Mouse (Mus musculus): Measurements from ENCODE around the gene Rassf2.

The Rassf2 gene

DNA sequence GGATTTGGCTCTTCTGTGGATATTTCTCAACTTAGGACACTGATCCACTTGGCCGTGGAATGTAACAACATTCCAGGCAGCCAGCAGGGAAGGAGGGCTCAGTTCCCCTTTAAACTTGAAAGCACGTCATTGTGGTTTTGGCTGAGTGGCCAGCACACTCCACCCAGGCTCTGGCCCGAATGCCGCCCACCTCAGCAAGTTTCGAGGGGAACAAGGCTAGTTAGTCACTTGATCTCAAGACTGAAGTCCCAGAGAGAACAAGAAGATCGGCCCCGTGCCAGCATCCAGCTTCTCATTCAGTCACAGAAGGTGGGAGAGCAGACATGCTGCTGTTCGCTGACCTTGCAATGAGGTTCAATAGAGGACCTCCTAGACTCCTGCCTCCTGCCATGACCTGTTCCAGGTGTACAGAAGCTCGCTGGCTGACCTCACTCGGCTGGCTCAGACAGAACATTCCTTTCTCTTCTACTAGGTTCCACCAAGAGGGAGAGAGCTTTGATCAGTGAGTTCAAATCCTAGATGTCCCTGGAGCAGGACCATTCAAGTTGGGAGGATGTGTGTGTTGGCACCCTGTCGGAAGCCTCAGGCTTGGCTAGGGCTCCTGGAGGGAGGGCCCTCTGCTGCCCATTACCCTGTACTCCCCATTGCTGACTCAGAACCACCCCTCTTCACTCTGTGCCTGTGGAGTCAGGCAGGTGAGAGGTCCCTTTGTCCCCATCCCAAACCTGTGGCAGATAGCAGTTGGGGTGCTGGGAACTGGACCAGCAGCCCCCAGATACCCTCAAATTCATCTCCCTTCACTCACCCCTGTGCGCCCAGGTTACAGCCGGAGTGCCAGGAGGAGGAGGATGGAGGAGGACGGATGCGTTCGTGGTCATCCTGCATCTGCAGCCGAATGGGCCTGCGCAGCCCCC lies 23.2 kb downstream of the Rassf2 start:
- peak; percentile 59 to 62 for DNase-seq (ENCODE audit: low spot score in 2 of 2)

- DNase-seq (ENCODE audit: low spot score in 2 of 2), result no peak
Measured at GRCm38 (mm10) chr2:132005445-132005844, 24.6 kb downstream of the Rassf2 start.

GRCm38 (mm10) chr2:132004495-132005136 lies 25.4 kb downstream of the Rassf2 start:
- no peak for DNase-seq (ENCODE audit: low spot score in 2 of 2)

DNA sequence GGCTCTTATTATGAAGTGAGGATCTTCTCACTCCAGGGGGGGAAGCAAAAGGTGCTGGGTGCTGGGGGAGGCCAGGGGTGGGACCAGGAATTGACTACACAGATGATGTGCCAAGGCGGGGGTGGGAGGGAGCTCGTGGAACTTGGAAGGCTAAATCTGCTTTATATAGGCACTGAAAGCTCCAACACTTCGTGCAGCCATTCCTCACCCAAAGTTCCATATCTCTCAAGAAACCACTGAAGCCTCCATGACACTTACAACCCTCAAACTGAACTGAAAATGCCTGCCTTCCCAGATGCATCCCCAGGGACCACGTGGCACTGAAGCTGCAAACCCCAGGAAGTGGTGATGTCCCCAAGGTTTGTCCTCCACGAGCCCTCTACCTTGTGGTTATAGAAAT lies 26.1 kb downstream of the Rassf2 start:
- DNase-seq (ENCODE audit: low spot score in 2 of 2), result no peak

GRCm38 (mm10) chr2:132001696-132002334 lies 28.2 kb downstream of the Rassf2 start:
- DNase-seq (ENCODE audit: low spot score in 2 of 2), result no peak

DNA sequence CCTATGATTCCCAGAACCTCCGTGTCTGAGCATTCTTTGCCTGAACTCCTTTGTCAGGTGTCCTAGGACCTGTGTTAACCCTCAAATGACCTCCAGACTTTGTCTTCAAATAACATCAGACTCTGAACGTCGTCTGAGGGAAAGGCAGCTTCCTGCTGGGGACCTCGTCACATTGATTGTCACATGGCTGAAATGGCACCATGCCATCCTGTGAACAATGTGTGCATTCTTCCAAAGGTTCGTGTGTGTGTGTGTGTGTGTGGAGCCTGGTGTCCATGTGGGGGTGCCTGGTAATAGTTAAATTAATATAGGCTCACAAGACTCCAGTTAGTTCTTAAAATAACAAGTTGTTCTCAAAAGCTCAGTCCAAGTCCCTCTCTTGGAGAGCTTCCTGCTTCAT lies 32.7 kb downstream of the Rassf2 start:
- DNase-seq (ENCODE audit: low spot score in 2 of 2), result no peak

DNA sequence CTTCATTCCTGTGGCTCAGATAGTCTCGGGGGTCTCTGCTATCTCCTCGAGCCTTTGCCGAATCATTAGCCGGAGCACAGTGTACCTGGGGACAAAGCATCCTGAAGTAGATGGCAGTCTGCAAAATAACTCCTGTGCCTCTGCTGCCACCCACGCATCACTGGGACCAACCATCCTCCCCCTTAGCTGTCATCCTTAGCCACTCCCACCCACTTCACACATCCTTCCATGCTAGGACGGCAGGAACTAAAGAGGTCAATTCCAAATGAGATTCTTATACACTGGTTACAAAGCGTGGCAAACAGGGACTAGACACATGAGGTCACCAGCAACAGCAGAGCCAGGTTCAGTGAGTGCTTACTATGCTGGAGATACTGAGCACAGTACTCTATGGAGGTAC lies 33.7 kb downstream of the Rassf2 start:
- DNase-seq (ENCODE audit: low spot score in 2 of 2), result no peak

GRCm38 (mm10) chr2:131995742-131996141 lies 34.3 kb downstream of the Rassf2 start:
- DNase-seq (ENCODE audit: low spot score in 2 of 2), result no peak

DNA sequence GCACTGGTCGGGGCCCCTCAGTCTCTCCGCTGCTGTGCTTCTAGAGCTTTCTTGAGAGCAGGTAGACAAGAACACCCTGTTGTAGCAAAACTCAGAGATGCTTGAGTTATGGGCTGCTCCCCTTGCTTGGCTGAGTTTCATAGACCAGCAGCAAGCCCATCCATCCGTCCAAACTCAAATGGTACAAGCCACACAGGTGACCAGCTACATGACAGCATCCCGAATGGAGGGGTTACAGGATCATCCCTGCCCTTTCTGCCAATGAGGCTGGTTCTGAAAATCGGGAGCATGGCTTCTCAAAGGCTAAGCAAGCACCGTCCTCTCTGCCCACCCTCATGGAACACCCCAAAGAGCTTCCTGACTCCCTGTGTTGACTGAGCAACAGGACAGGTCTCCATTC lies 35.1 kb downstream of the Rassf2 start:
- no peak for DNase-seq (ENCODE audit: low spot score in 2 of 2)

DNA sequence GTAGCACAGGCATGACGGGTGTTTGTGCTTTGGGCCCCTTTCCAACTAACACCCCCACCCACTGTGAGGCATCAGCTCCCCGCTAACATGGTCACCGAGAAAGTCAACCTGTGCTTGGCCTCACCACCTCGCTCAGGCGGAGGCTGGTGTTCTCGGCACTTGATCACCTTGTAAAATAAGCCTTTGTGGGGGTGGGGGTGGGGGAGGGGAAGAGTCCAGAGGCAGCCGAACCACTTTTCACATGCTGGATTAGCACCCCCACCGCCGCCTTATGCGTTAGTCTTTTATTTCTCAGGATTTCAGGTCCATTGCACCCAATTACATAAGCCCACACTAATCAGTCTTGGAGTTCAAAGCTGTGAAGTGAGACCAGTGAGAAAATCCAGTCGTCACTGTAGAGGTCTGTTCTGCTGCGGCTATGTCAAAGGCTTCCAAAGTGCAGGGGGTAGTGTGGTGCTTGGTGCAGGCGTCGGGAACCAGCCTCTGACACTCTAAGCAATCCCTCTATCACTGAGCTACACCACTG lies 36.4 kb downstream of the Rassf2 start:
- no peak for DNase-seq (ENCODE audit: low spot score in 2 of 2)

DNA sequence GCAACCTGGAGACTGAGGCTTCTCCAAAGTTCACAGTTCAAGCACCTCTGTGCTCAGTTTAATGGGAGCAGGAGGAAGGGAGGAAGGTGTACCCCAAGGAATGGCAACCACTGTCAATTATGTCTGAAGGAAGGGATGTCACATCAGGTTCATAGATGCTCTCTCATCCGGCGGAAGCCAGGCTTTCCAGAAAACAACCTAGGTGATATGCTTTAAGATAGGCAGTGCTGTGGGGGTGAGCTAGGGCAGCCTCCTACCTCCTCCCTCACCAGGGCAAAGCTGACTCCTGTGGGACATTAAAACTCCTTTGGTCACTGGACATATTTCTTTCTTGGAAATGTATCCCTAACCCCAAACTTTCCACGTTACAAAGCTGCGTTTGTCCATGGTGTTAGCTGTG lies 36.9 kb downstream of the Rassf2 start:
- DNase-seq (ENCODE audit: low spot score in 2 of 2), result no peak

GRCm38 (mm10) chr2:131992487-131992886 lies 37.6 kb downstream of the Rassf2 start:
- DNase-seq (ENCODE audit: low spot score in 2 of 2), result no peak

DNA sequence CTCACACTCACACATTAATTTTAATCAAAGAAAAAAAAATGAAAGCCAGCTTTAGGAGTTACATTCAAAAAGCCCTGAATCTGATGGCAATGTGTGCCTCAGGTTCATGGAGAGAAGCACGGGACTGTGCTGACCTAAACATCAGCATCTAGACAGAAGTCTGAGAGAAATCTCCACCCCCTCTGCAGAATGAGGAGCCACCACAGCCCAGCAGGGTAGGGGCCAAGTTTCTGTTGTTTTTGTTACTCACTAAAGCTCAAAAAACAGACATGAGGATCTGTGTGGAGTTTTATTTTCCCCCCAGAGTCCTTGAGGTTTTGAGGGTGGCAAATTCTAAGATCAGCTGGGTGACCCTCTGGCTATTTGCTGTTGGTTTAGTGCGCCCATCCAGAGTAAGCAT lies 41.5 kb downstream of the Rassf2 start:
- DNase-seq (ENCODE audit: low spot score in 2 of 2), result no peak

- DNase-seq (ENCODE audit: low spot score in 2 of 2), result no peak
Measured at GRCm38 (mm10) chr2:131987950-131988349, 42.1 kb downstream of the Rassf2 start.

GRCm38 (mm10) chr2:131982546-131983196 lies 47.4 kb downstream of the Rassf2 start:
- DNase-seq (ENCODE audit: low spot score in 2 of 2), result peak in 1 of 2 experiments; percentile 43

DNA sequence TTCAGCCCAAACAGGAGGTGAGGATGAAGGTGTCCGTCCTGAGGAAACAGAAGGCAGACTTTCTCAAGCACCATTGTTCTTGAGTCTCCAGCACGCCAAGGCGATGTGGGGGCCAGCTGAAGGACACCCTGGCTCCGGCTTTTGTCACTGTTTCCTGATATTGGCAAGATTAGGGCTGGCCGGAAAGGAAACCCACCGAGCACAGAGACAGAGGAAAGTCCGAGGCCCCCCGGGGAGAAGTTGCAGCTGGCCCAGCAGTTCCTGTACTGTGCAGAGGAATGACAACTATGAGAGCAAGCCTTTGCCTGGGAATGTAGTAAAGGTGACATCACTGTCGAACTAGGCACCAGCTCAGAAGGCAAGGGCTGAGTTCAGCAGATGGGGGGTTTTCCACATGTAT lies 49.2 kb downstream of the Rassf2 start:
- DNase-seq (ENCODE audit: low spot score in 2 of 2), result peak in 1 of 2 experiments; percentile 16

DNA sequence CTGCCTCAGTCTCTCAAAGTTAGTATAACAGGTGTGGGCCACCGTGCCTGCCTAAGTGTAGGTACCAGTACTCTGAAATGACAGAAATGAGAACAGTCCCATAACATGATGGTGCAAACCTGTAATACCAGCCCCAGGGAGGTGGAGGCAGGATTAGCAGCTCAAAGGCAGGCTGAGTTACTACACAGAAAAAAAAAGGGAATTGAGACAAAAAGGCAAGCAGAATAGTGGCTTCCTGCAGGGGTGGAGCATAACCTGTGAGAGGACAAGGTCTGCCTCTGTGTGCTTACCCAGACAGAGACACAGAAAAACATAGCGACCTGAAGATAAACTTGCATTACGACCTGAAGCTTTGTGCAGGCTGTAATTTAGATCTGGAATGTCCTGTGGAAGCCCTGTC lies 53.4 kb downstream of the Rassf2 start:
- DNase-seq (ENCODE audit: low spot score in 2 of 2), result peak in 1 of 2 experiments; percentile 2

DNA sequence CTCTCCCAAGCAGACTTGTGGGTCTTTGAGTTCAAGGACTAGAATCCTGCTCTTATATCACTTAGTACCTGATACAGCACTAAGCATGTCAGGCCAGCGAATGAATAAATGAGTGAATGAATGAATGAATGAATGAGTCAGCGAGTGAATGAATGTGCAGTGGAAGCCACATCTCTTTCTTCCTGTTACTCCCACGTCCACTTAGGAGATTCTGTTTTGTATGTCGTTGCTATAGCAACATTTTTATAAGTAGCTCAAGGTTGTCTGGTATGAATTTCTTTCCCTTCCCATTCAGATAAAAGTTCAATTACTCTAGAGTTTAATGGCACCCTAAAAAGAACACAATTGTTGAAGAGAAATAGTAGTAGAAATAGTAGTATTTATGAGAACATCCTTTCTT lies 59.0 kb downstream of the Rassf2 start:
- no peak for DNase-seq (ENCODE audit: low spot score in 2 of 2)

- peak in 1 of 2 experiments; percentile 4 for DNase-seq (ENCODE audit: low spot score in 2 of 2)
Measured at GRCm38 (mm10) chr2:131970597-131970996, 59.5 kb downstream of the Rassf2 start.

DNA sequence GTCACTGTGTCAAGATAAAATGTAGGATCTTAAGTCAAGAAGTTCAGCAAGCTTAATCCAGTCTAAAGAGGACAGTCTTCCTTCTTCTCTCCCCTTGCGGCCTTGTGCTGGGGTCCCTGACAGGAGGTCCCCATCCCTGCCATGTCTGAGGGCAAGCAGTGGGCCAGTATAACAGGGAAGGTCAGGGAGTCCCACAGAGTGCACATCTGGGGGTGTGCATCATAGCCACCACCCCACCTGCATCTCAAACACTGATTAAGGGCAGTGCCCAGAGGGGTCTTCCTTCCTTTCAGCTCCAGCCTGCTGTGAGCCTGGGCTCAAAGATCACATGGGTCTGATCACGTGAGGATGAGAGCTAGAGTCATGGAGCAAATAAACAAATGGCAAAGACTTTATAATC lies 68.4 kb downstream of the Rassf2 start:
- DNase-seq (ENCODE audit: low spot score in 2 of 2), result peak in 1 of 2 experiments; percentile 2

GRCm38 (mm10) chr2:131957731-131958222 lies 72.3 kb downstream of the Rassf2 start:
- DNase-seq (ENCODE audit: low spot score in 2 of 2), result peak in 1 of 2 experiments; percentile 4

Data from frontal cortex, postnatal 10 days (tissue).